Mouse (Mus musculus) limb, embryonic 10.5 days (tissue): Measurements from ENCODE around the gene Acsbg2. TPM values are rescaled to one million over a fixed set of nuclear protein-coding genes. Genes with fewer than 3 reads are reported as not detected.
"Not testable (repeated sequence)": the region's sequence is repeated elsewhere in the genome, so short reads cannot be mapped to it uniquely, and the experiment has no call there.

Experiments
- DNase-seq: peaks from one replicate; pipeline ENCODE4 v3.0.0-alpha.2; 2017; ENCODE audit warnings: low spot score
- H3K27ac ChIP-seq: fragments of 300-500 bp; sonication (generic); 2 replicates; pipeline ENCODE4 v1.5.1; 2016; ENCODE audit warnings: mild to moderate bottlenecking
- H3K27me3 ChIP-seq: fragments of 300-500 bp; sonication (generic); 2 replicates; pipeline ENCODE4 v1.6.1; 2016; ENCODE audit warnings: low read depth, mild to moderate bottlenecking; ENCODE audit not compliant: poor library complexity, severe bottlenecking
- H3K36me3 ChIP-seq: fragments of 300-500 bp; sonication (generic); 2 replicates; pipeline ENCODE4 v1.6.1; 2016; ENCODE audit warnings: mild to moderate bottlenecking, moderate library complexity
- H3K4me1 ChIP-seq: fragments of 300-500 bp; sonication (generic); 2 replicates; pipeline ENCODE4 v1.6.1; 2016
- H3K4me3 ChIP-seq: fragments of 300-500 bp; sonication (generic); 2 replicates; pipeline ENCODE4 v1.5.1; 2016; ENCODE audit warnings: mild to moderate bottlenecking, moderate library complexity
- H3K9me3 ChIP-seq: fragments of 300-500 bp; sonication (generic); replicated peaks from 2 replicates; pipeline ENCODE4 v1.6.1; 2016; ENCODE audit warnings: mild to moderate bottlenecking
- WGBS: fragments of 180-500 bp; shearing (Covaris S2); methylation state at CpG from one replicate; pipeline ENCODE4 v1.1.7; 2016; 5-methylcytosine and 5-hydroxymethylcytosine counted together
- polyA plus RNA-seq: library from polyadenylated mRNA; unstranded; fragments of >200 nt; fragmentation: Nextera tagmentation; extraction: Ambion mirVana; gene quantifications from 2 replicates; pipeline ENCODE4 v1.2.1, GENCODE M21; 2016

Acsbg2 gene
- not detected in 2 replicates for polyA plus RNA-seq

DNA sequence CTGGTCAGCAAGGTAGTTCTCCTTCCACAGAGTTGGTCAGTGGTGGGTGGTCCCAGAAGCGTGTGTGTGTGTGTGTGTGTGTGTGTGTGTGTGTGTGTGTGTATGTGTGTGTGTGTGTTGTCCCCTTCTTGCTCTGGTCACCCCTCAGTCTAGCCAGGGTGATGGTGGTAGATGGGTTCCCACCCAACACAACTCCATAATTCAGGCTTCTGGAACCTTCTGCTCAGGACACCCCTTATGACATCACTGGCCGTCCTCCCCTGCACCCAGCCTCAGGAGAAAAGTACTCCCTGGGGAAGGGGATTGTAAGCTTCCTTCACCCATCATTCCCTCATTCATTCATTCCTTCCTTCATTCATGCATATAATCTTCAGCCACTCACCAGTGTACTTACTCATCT lies at the start of gene Acsbg2:
Gene Acsbg2 (minus strand): TSS at position 211 of the 400 bp plus-strand sequence.
- H3K27ac ChIP-seq = no peak within 1 kb of the TSS
- no peak within 1 kb of the TSS for H3K4me3 ChIP-seq
- H3K27me3 ChIP-seq = no peaks in the 10 kb centered on the region
- no peaks in the 10 kb centered on the region for H3K4me1 ChIP-seq
- WGBS = 73% methylated on average over 2 of the region's 2 CpGs
- no peak for DNase-seq
- no peaks in the 10 kb centered on the region for H3K9me3 ChIP-seq
- no peaks in the 10 kb centered on the region for H3K36me3 ChIP-seq

DNA sequence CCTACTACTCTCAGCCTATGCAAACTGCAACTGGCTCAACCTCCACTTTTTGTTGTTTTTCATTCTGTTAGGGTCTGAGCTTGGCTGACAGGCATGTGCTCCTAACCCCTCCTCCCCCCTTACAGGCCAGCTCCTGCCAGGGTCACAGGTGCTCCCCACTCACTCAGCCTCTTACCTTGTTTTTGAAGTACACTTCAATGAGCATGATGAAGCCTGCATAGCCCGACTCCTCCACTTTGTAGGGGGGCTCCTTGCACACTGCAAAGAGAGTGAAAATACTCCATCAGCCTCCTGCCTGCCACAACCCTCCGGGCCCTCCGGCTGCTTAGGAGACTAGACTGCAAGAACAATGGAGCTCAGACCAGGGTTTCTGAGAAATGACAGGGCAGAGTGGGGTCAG lies 45.5 kb upstream of the Acsbg2 start:
- Histone ChIP-seq H3K36me3 (peaks cover 97% of the 10 kb centered on the region), H3K4me3 (no peak overlapping the region), H3K27ac (no peak overlapping the region), H3K4me1 (no peaks in the 10 kb centered on the region), H3K9me3 (no peaks in the 10 kb centered on the region), H3K27me3 (no peaks in the 10 kb centered on the region)
- 95% methylated on average over 3 of the region's 3 CpGs for WGBS
- DNase-seq = no peak

DNA sequence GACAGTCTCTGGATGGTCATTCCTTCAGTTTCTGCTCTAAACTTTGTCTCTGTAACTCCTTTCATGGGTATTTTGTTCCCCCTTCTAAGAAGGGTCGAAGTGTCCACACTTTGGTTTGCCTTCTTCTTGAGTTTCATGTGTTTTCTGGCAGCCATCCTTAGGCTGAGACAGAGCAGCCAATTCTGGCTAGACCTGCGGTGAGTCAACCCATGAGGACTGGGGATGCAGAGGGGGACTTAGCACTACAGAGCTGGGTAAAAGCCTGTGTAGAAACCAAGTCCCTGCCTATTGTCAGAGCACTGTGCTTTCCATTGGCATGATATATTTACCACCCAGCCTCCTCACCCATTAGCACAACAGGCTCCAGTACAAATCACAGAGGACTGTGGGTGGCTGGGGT lies 42.9 kb upstream of the Acsbg2 start:
- Histone ChIP-seq H3K9me3 (no peaks in the 10 kb centered on the region), H3K36me3 (peaks cover 97% of the 10 kb centered on the region), H3K4me1 (no peaks in the 10 kb centered on the region), H3K27ac (no peak overlapping the region), H3K4me3 (no peak overlapping the region), H3K27me3 (no peaks in the 10 kb centered on the region)
- 97% methylated on average over 2 of the region's 2 CpGs for WGBS
- no peak for DNase-seq

DNA sequence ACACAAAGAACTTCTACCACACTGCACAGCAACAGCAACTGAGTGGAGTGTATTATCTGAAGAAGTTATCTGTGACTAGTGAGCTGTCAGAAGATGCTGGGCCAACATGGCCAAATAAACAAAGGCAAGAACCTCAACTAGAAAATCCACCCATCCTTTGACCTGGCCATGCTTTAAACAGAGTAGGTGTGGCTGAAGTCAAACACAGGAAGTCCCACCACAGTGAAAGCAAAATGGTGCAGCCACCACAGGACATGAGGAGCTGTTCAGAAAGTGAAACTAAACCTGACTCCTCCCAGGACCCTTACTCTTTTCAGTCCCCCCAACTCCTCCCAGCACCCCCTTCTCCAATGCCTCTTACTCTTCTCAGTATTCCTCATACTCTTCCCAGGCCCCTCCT lies 39.2 kb upstream of the Acsbg2 start:
- H3K36me3 ChIP-seq = peaks cover 97% of the 10 kb centered on the region
- DNase-seq = no peak
- no peaks in the 10 kb centered on the region for H3K4me1 ChIP-seq
- H3K9me3 ChIP-seq = no peaks in the 10 kb centered on the region
- no peaks in the 10 kb centered on the region for H3K27me3 ChIP-seq
- no peak overlapping the region for H3K27ac ChIP-seq
- H3K4me3 ChIP-seq = no peak overlapping the region

DNA sequence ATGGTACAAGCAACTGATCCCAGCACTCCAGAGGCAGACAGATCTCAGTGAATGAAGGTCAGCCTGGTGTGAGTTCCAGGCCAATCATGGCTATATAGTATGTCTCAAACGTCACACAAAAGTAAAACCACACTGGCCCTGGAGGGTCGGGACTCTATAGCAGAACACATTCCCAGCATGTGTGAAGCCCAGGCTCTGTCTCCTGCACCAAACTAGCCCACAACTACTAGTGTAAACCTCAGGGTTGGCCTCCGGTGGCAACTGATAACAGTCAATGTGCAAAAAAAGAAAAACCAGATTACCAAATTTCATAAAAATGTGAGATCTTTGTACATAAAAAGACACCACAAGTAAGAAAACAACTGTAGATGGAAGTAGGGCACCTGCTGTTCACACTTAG lies 38.8 kb upstream of the Acsbg2 start:
- no peak for DNase-seq
- Histone ChIP-seq H3K4me3 (no peak overlapping the region), H3K4me1 (no peaks in the 10 kb centered on the region), H3K27me3 (no peaks in the 10 kb centered on the region), H3K9me3 (no peaks in the 10 kb centered on the region), H3K27ac (no peak overlapping the region), H3K36me3 (peaks cover 98% of the 10 kb centered on the region)
- WGBS = over 99% methylated on average over 3 of the region's 3 CpGs

DNA sequence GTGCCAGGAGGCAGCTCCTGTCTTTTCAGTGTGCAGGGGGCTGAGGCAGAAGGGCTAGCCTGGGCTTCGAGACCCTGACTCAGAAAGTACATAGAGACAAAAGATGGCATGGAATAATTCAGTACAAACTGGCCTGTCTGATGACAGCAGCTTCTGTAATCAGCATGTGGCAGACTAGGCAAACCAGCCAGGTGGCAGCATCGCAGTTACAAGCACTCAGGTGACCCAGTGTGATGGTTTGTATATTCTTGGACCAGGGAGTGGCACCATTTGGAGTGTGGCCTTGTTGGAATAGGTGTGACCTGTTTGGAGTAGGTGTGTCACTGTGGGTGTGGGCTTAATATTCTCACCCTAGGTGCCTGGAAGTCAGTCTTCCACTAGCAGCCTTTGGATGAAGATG lies 35.5 kb upstream of the Acsbg2 start:
- H3K27me3 ChIP-seq, H3K9me3 ChIP-seq, H3K4me1 ChIP-seq, DNase-seq, H3K4me3 ChIP-seq, H3K27ac ChIP-seq: not testable (repeated sequence)
- H3K36me3 ChIP-seq = peaks cover 100% of the 10 kb centered on the region
- WGBS = 97% methylated on average over 2 of the region's 2 CpGs

DNA sequence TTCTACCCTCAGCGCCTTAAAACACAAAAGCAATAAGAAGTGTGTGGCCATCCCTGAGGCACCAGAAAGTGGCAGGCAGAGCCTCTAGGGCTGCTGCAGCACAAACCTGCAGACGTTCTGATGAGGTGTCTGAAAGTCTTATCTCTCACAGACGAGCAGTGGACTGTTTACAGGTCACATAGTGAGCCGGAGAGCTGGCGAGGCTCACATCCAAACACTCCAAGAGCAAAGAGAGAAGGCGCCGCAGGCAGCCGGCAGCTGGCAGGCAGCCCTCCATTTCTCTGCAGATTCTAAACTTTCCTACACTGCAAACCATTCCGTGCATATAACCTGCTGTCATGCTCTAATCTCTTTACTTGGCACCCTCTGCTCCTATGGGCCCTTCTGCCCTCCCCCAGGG lies 33.6 kb upstream of the Acsbg2 start:
- no peak overlapping the region for H3K4me3 ChIP-seq
- no peak for DNase-seq
- H3K36me3 ChIP-seq = peaks cover 100% of the 10 kb centered on the region
- no peaks in the 10 kb centered on the region for H3K9me3 ChIP-seq
- no peak overlapping the region for H3K27ac ChIP-seq
- no peaks in the 10 kb centered on the region for H3K4me1 ChIP-seq
- no peaks in the 10 kb centered on the region for H3K27me3 ChIP-seq
- WGBS = 81% methylated on average over 9 of the region's 9 CpGs

DNA sequence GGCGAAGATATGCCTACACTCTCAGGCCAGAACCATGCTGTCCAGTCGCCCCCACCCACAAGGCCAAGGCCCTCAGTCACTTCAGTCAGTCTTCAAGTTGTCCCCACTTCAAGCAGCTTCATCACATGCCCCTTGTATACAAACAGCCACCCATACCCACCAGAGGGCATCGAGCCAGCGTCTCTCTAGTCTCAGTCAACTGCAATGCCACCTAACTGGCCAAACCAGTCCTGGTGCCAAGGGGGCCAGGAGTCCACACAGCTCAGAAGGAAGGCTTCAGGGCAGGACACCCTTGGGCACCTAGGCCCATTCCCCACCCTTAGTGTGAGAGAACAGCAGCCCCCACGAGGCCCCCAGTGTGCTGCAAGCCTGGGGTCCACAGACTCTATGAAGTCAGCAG lies 32.8 kb upstream of the Acsbg2 start:
- 93% methylated on average over 5 of the region's 5 CpGs for WGBS
- DNase-seq = no peak
- Histone ChIP-seq H3K9me3 (no peaks in the 10 kb centered on the region), H3K4me3 (no peak overlapping the region), H3K27me3 (no peaks in the 10 kb centered on the region), H3K36me3 (peaks cover 100% of the 10 kb centered on the region), H3K4me1 (no peaks in the 10 kb centered on the region), H3K27ac (no peak overlapping the region)

DNA sequence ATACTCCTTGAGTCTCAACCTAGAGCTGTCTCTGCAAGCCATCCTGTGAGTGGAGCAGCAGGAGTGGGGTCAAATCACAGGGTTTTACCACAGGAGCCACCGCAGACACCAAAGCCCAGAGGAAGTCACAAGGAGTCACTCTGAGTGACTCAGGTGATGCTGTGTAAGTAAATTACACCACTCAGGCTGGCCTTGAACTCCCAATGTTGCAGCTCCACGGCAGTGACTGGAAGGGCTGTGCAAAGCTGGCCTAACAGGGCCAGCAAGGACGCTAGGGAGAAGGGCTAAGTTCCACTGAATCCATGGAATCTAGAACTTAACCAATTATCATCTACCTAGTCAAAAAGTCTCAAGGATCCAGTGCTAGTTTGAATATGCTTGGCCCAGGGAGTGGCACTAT lies 31.9 kb upstream of the Acsbg2 start:
- WGBS = 91% methylated on average over 3 of the region's 3 CpGs
- Histone ChIP-seq H3K4me1 (no peaks in the 10 kb centered on the region), H3K9me3 (no peaks in the 10 kb centered on the region), H3K4me3 (no peak overlapping the region), H3K36me3 (peaks cover 100% of the 10 kb centered on the region), H3K27ac (no peak overlapping the region), H3K27me3 (no peaks in the 10 kb centered on the region)
- DNase-seq = no peak

DNA sequence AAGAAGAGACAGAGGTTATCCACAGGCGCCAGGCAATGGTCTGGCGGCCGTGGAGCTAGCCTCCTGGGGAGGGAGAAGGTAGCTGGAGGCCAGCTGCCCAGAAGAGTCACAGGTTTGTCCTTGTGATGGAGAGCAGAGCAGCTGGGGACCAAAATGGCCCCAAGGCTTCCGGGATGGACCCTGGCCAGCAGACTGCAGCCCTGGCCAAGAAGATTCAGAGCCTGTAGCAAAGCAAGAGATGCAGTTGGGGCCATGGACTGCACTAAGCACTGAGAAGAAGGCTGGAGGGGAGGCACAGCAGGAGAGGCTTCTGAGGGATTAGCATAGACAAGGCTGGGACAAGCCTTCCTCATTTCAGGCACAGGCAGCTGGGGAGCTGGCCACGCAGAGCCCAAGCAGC lies 28.5 kb upstream of the Acsbg2 start:
- Histone ChIP-seq H3K4me3 (no peak overlapping the region), H3K4me1 (no peaks in the 10 kb centered on the region), H3K27ac (no peak overlapping the region), H3K9me3 (no peaks in the 10 kb centered on the region), H3K36me3 (peaks cover 100% of the 10 kb centered on the region), H3K27me3 (no peaks in the 10 kb centered on the region)
- DNase-seq = no peak
- 93% methylated on average over 5 of the region's 5 CpGs for WGBS

DNA sequence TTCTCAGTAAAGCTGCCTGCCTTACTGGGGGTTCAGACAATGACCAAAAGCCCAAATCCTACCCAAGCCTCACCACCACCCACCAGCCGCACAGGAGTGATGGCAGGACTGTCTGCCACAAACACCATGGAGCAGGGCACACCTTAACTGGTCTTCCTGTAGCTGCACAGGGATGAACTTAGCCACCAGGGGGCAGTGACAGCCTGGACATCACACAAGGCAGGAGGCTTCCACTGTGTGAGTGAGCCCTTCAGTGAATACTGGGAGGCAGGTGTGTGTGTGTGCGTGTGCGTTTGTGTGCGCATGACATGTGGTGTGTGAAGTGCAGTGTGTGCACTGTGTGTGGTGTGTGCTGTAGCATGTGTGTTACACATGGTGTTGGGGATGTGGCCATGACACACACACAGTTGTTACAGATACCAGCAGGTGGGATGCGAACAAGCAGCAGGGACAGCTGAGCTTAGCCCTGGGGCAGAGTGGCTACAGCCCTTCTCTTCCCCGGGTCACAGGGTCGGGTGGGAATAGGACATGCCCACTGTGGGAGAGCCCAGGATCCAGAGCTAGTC lies 23.5 kb upstream of the Acsbg2 start:
- Histone ChIP-seq H3K9me3 (no peaks in the 10 kb centered on the region), H3K36me3 (peaks cover 100% of the 10 kb centered on the region), H3K4me3 (no peak overlapping the region), H3K27me3 (no peaks in the 10 kb centered on the region), H3K4me1 (no peaks in the 10 kb centered on the region), H3K27ac (no peak overlapping the region)
- WGBS = 90% methylated on average over 7 of the region's 7 CpGs
- DNase-seq = peak; percentile 73

DNA sequence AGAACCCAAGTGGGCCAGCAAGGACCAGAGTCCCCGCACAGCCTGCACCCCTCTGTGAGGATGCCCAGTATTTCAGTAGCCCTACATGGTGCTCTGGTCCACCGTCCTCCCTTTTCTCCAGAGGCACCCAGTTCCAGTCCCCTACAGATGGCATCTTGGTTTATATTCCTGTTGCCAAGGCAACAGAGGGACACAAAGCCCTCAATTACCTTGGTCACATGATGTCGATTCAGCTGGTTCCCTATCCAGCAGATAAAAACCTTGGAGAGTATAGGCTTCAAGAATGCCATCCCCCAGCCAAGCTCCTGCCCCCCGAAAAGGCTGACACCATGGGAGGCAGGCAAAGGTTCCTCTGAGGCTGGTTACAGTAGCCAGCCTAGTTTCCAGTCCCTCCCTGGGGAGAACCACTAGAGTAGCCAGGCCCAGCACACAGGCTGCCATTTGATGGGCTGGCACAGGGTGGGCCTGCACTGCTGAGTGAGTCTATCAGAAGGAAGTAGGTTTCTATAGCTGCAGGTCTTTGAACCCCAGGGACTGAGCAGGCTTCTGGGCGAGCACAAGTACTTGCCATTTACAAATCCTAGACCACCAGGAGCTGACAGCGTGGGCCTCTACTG lies 22.4 kb upstream of the Acsbg2 start:
- DNase-seq = no peak
- Histone ChIP-seq H3K9me3 (no peaks in the 10 kb centered on the region), H3K4me3 (no peak overlapping the region), H3K27me3 (no peaks in the 10 kb centered on the region), H3K4me1 (no peaks in the 10 kb centered on the region), H3K36me3 (peaks cover 100% of the 10 kb centered on the region), H3K27ac (no peak overlapping the region)
- WGBS = 91% methylated on average over 6 of the region's 6 CpGs

DNA sequence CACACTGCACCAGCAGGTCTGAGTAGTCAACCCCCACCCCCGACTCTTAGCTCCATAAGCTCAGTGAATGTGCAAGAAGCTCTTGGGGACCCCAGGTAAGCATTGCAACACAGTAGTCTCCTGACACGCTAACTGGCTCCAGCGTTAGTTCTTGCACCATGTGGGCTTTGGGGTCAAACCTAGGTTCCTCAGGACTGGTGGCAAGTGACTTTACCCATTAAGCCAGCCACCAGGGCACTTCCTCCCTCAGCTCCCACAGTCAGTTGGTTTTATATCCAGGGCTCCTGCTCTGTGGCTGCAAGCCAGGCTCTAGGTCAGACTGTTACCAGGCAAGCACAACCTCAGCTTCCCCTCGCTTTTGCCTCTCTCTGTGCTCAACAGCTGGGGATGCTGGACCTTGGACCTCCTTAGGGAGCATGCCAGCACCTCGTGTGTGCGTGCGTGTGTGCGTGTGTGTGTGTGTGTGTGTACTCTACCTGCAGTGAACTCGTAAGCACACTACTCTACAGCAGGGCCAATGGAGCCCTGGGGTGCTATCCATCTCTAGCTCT lies 21.2 kb upstream of the Acsbg2 start:
- Histone ChIP-seq H3K9me3 (no peaks in the 10 kb centered on the region), H3K27ac (no peak overlapping the region), H3K27me3 (no peaks in the 10 kb centered on the region), H3K4me3 (no peak overlapping the region), H3K36me3 (peaks cover 99% of the 10 kb centered on the region), H3K4me1 (no peaks in the 10 kb centered on the region)
- 96% methylated on average over 9 of the region's 9 CpGs for WGBS
- DNase-seq = no peak

DNA sequence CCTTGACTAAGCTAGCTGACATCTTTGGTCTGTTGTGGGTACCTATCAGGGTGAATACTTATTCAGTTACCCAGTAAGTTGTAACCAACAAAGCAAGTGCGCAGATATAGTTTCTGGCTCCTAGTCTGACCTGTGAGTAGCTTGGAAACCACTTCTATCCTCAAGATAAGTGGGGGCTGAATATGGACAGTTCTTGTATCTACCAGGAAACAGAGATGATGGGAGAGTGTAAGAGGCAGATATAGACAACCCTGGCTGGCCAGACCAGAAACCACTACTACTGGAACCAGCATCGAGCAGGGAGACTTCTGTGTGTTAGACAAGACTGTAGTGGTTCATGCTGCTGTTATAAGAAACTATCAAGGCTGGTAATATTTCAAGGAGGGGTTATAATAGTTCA lies 15.8 kb upstream of the Acsbg2 start:
- Histone ChIP-seq H3K4me3 (no peak overlapping the region), H3K27me3 (no peaks in the 10 kb centered on the region), H3K4me1 (no peaks in the 10 kb centered on the region), H3K36me3 (peaks cover 75% of the 10 kb centered on the region), H3K27ac (no peak overlapping the region), H3K9me3 (no peaks in the 10 kb centered on the region)
- WGBS = 95% methylated on average over 2 of the region's 2 CpGs
- DNase-seq = no peak
